Mouse (Mus musculus) CH12.LX (cell line): Measurements from ENCODE around the gene Rbmx2. TPM values are rescaled to one million over a fixed set of nuclear protein-coding genes. Genes with fewer than 3 reads are reported as not detected.

Source experiments
- DNase-seq: peaks from one replicate; pipeline ENCODE4 v3.0.0-alpha.2; 2013; ENCODE audit errors: extremely low read depth
- H3K27ac ChIP-seq: 2 replicates; pipeline ENCODE4 v1.5.1; 2012; ENCODE audit warnings: low read depth, mild to moderate bottlenecking, control low read depth, moderate library complexity; ENCODE audit not compliant: insufficient read depth
- H3K27me3 ChIP-seq: replicated peaks from 2 replicates; pipeline ENCODE3; 2012; ENCODE audit warnings: inconsistent platforms
- H3K36me3 ChIP-seq, 2 experiments: replicated peaks in 1 of 2; 2 replicates each; pipeline versions ENCODE3 to v1.6.1; 2012; ENCODE audit warnings: inconsistent platforms in 1 of 2, low read length in 1 of 2, mild to moderate bottlenecking in 1 of 2, mixed read lengths in 1 of 2, moderate library complexity in 1 of 2; ENCODE audit not compliant: control insufficient read depth in 1 of 2, insufficient read depth in 1 of 2
- H3K4me1 ChIP-seq, 2 experiments: 2 replicates each; pipeline ENCODE4 v1.6.1; 2012; ENCODE audit warnings: inconsistent platforms in 1 of 2, moderate library complexity in 1 of 2; ENCODE audit not compliant: insufficient read depth in 2 of 2, control insufficient read depth in 1 of 2
- H3K4me2 ChIP-seq: 2 replicates; pipeline ENCODE4 v1.6.1; 2012; ENCODE audit warnings: low read depth, mild to moderate bottlenecking, control low read depth; ENCODE audit not compliant: poor library complexity, insufficient read depth, severe bottlenecking
- H3K4me3 ChIP-seq, 3 experiments: fragments of 150-350 bp in 1 of 3; sonication (generic) in 1 of 3; replicated peaks in 1 of 3; 2 replicates each; pipeline versions ENCODE3 to v1.5.1; 2011 to 2012; ENCODE audit warnings: low read depth in 2 of 3, low read length in 2 of 3, mild to moderate bottlenecking in 2 of 3, moderate library complexity in 2 of 3, control low read depth in 1 of 3, improper control_type of control experiment in 1 of 3, inconsistent platforms in 1 of 3, mixed read lengths in 1 of 3; ENCODE audit not compliant: poor library complexity in 1 of 3
- H3K79me2 ChIP-seq: replicated peaks from 2 replicates; pipeline ENCODE4 v1.6.1; 2012; ENCODE audit warnings: mild to moderate bottlenecking, moderate library complexity; ENCODE audit not compliant: control insufficient read depth, poor library complexity, insufficient read depth, severe bottlenecking; ENCODE audit errors: extremely low read depth
- H3K9ac ChIP-seq: 2 replicates; pipeline ENCODE4 v1.6.1; 2012; ENCODE audit warnings: low read depth, mild to moderate bottlenecking, control low read depth, moderate library complexity; ENCODE audit not compliant: insufficient read depth
- H3K9me3 ChIP-seq: replicated peaks from 2 replicates; pipeline ENCODE3; 2012; ENCODE audit warnings: low read length, inconsistent platforms, mixed read lengths
- CHD2 ChIP-seq: IDR thresholded peaks from 2 replicates; pipeline ENCODE4 v1.6.1; 2011; ENCODE audit warnings: low read length, improper control_type of control experiment
- CTCF ChIP-seq, 2 experiments: IDR thresholded peaks in 1 of 2; conservative IDR thresholded peaks in 1 of 2; 2 replicates each; pipeline ENCODE4 v1.5.1; 2011 to 2012; ENCODE audit warnings: low read depth in 2 of 2, low read length in 2 of 2, improper control_type of control experiment in 1 of 2, inconsistent platforms in 1 of 2, mild to moderate bottlenecking in 1 of 2, moderate library complexity in 1 of 2
- E2F4 ChIP-seq: IDR thresholded peaks from 2 replicates; pipeline ENCODE4 v1.6.1; 2011; ENCODE audit warnings: low read depth, low read length, improper control_type of control experiment; ENCODE audit not compliant: insufficient replicate concordance
- ELF1 ChIP-seq: IDR thresholded peaks from 2 replicates; pipeline ENCODE4 v1.6.1; 2014; ENCODE audit warnings: low read depth, mild to moderate bottlenecking, inconsistent platforms, low read length, improper control_type of control experiment
- EP300 ChIP-seq: IDR thresholded peaks from 2 replicates; pipeline ENCODE4 v1.6.1; 2011; ENCODE audit warnings: low read length, improper control_type of control experiment
- IRF4 ChIP-seq: IDR thresholded peaks from 2 replicates; pipeline ENCODE4 v1.6.1; 2014; ENCODE audit warnings: low read depth, mild to moderate bottlenecking, inconsistent platforms, low read length, improper control_type of control experiment
- JUND ChIP-seq: conservative IDR thresholded peaks from 2 replicates; pipeline ENCODE4 v1.6.1; 2011; ENCODE audit warnings: low read depth, low read length, improper control_type of control experiment
- MAFK ChIP-seq: IDR thresholded peaks from 2 replicates; pipeline ENCODE4 v1.6.1; 2011; ENCODE audit warnings: low read length, improper control_type of control experiment; ENCODE audit not compliant: insufficient replicate concordance
- MAX ChIP-seq: IDR thresholded peaks from 2 replicates; pipeline ENCODE4 v1.6.1; 2011; ENCODE audit warnings: low read length, improper control_type of control experiment
- MAZ ChIP-seq: IDR thresholded peaks from 2 replicates; pipeline ENCODE4 v1.6.1; 2012; ENCODE audit warnings: low read depth, mild to moderate bottlenecking, inconsistent platforms, low read length, improper control_type of control experiment, moderate library complexity
- MEF2A ChIP-seq: IDR thresholded peaks from 2 replicates; pipeline ENCODE4 v1.6.1; 2014; ENCODE audit warnings: low read depth, mild to moderate bottlenecking, inconsistent platforms, low read length, improper control_type of control experiment, borderline replicate concordance
- MXI1 ChIP-seq: IDR thresholded peaks from 2 replicates; pipeline ENCODE4 v1.6.1; 2011; ENCODE audit warnings: mild to moderate bottlenecking, low read depth, low read length, improper control_type of control experiment
- MYC ChIP-seq: IDR thresholded peaks from 2 replicates; pipeline ENCODE4 v1.6.1; 2011; ENCODE audit warnings: low read depth, mild to moderate bottlenecking, improper control_type of control experiment, low read length
- PAX5 ChIP-seq: IDR thresholded peaks from 2 replicates; pipeline ENCODE4 v1.6.1; 2012; ENCODE audit warnings: low read length, inconsistent platforms, mixed read lengths
- POLR2A ChIP-seq: IDR thresholded peaks from 2 replicates; pipeline ENCODE4 v1.6.1; 2011; ENCODE audit warnings: low read depth, mild to moderate bottlenecking, improper control_type of control experiment, low read length
- RAD21 ChIP-seq: IDR thresholded peaks from 2 replicates; pipeline ENCODE4 v1.6.1; 2011; ENCODE audit warnings: low read depth, mild to moderate bottlenecking, low read length, improper control_type of control experiment, moderate library complexity
- RCOR1 ChIP-seq: conservative IDR thresholded peaks from 2 replicates; pipeline ENCODE4 v1.6.1; 2012; ENCODE audit warnings: low read depth, mild to moderate bottlenecking, inconsistent platforms, low read length, improper control_type of control experiment
- SMC3 ChIP-seq: IDR thresholded peaks from 2 replicates; pipeline ENCODE4 v1.6.1; 2011; ENCODE audit warnings: low read depth, low read length, improper control_type of control experiment
- TCF12 ChIP-seq: IDR thresholded peaks from 2 replicates; pipeline ENCODE4 v1.6.1; 2014; ENCODE audit warnings: low read depth, mild to moderate bottlenecking, inconsistent platforms, low read length, improper control_type of control experiment
- UBTF ChIP-seq: IDR thresholded peaks from 2 replicates; pipeline ENCODE4 v1.6.1; 2012; ENCODE audit warnings: low read depth, mild to moderate bottlenecking, inconsistent platforms, low read length, improper control_type of control experiment, moderate library complexity
- USF1 ChIP-seq: IDR thresholded peaks from 2 replicates; pipeline ENCODE4 v1.6.1; 2014; ENCODE audit warnings: low read depth, mild to moderate bottlenecking, inconsistent platforms, low read length, improper control_type of control experiment
- dilution Hi-C: fragments of 300-500 bp; cut with MboI; formaldehyde crosslinking; loops from 2 replicates; pipeline ENCODE4 v1.14.3; 2020; ENCODE audit warnings: low sequenced_read_pairs; ENCODE audit not compliant: extremely low pct_unique_long_range_greater_than_20kb, extremely low pct_ligation_motif_present
- in situ Hi-C: fragments of 300-500 bp; cut with MboI; formaldehyde crosslinking; loops from 3 replicates; pipeline ENCODE4 v1.14.3; 2019; ENCODE audit warnings: low sequenced_read_pairs, low pct_ligation_motif_present, low pct_unique_long_range_greater_than_20kb, mixed read lengths
- polyA plus RNA-seq: library from polyadenylated mRNA; unstranded; fragments of >175 nt; gene quantifications from 2 replicates; pipeline ENCODE4 v1.2.1, GENCODE M21; 2012; ENCODE audit warnings: low read depth; ENCODE audit not compliant: insufficient read length
- total RNA-seq, 2 experiments: library from RNA; depleted of rRNA; stranded (reverse); fragments of 300-350 nt in 1 of 2; fragments of >200 nt in 1 of 2; gene quantifications; 2 replicates each; pipeline ENCODE4 v1.2.3; 2012 to 2014

Rbmx2 gene
- total and polyA plus RNA-seq, 3 experiments = 15.1 to 18.4 (median 16.9) TPM

DNA sequence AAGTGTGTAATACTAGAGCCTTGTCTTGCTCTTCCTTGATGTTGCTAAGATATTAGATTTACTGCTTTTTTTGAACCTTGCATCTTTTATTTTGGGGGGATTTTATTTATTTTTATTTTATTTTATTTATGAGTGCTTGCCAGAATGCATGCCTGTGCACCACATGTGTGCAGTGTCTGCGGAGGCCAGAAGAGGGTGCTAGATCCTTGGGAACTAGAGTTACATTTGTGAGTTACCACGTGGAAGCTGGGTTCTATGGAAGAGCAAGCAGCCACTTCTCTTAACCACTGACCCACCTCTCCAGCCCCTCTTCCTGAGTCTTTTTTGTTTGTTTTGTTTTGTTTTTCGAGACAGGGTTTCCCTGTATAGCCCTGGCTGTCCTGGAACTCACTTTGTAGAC lies 25.2 kb upstream of the Rbmx2 start:
- TF ChIP-seq TCF12 = no peak
- TF ChIP-seq RAD21 = peak; percentile 36
- TF ChIP-seq MYC = 0 out of 2 replicates have a peak, but pooled peaks have one; percentile 30
- no peak for TF ChIP-seq MAFK
- no peak for TF ChIP-seq IRF4
- no peak for TF ChIP-seq MXI1
- TF ChIP-seq POLR2A = no peak
- TF ChIP-seq CTCF (conservative IDR thresholded peaks at IDR 0.05 in 1 of 2, IDR thresholded peaks at IDR 0.05 in 1 of 2; ENCODE audit: low read depth in 2 of 2, low read length in 2 of 2) = peak in 1 of 2 experiments; percentile 38; a peak in 2 of 4 replicates
- no peak for TF ChIP-seq USF1
- dilution Hi-C loops = no loop called here
- Histone ChIP-seq H3K4me3 (no peak overlapping the region), H3K9ac (no peak overlapping the region), H3K9me3 (no peaks in the 10 kb centered on the region), H3K36me3 (no peaks in the 10 kb centered on the region), H3K4me2 (no peak overlapping the region), H3K27ac (no peak overlapping the region), H3K79me2 (no peaks in the 10 kb centered on the region), H3K4me1 (peaks cover 0 to 2% of the 10 kb centered on the region in 2 experiments; a peak in 1 of 4 replicates), H3K27me3 (no peaks in the 10 kb centered on the region)
- DNase-seq = peak; percentile 12
- in situ Hi-C loops = no loop called here

DNA sequence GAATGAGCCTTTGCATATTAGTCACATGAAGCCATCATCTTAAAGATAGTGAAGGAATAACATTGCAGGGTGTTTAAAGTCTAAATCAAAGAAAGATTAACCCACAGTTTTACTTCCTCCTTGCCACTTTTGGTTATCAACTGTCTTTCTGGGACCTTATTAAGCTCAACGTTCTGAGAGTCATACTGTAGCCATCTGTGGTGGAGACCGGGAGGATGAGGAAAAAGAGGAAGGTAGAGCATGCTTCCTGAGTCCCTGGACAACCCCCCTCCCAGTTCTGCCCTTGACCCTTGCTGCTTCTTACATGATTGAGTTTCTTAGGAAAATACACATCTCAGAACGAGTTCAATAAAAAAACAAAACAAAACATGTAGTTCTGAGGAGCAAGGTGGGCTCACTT lies 23.1 kb upstream of the Rbmx2 start:
- H3K36me3 ChIP-seq = no peaks in the 10 kb centered on the region
- no peaks in the 10 kb centered on the region for H3K79me2 ChIP-seq
- TF ChIP-seq E2F4 (no peak), PAX5 (no peak), ELF1 (no peak), IRF4 (no peak), SMC3 (no peak), EP300 (no peak), POLR2A (no peak), CHD2 (no peak), JUND (no peak), MAX (no peak), UBTF (no peak), RCOR1 (no peak), CTCF (conservative IDR thresholded peaks at IDR 0.05 in 1 of 2, IDR thresholded peaks at IDR 0.05 in 1 of 2; ENCODE audit: low read depth in 2 of 2, low read length in 2 of 2) (no peak), MAZ (no peak), MEF2A (no peak)
- H3K27me3 ChIP-seq = no peaks in the 10 kb centered on the region
- H3K4me3 ChIP-seq = no peak overlapping the region
- DNase-seq = no peak
- H3K4me1 ChIP-seq = peaks cover 0 to 2% of the 10 kb centered on the region in 2 experiments; a peak in 1 of 4 replicates
- H3K27ac ChIP-seq = no peak overlapping the region
- H3K9ac ChIP-seq = no peak overlapping the region
- no peaks in the 10 kb centered on the region for H3K9me3 ChIP-seq
- dilution Hi-C loops (no loop called here), in situ Hi-C loops (no loop called here)
- H3K4me2 ChIP-seq = no peak overlapping the region
